Mouse (Mus musculus): Measurements from ENCODE around the gene Zfp982. TPM values are rescaled to one million over a fixed set of nuclear protein-coding genes. Genes with fewer than 3 reads are reported as not detected.
"Not testable (repeated sequence)": the region's sequence is repeated elsewhere in the genome, so short reads cannot be mapped to it uniquely, and the experiment has no call there.

The Zfp982 gene
- polyA plus RNA-seq, 1 experiment from 2014 or later: 0.99 TPM

GRCm38 (mm10) chr4:147509174-147509573 is 17.0 kb downstream of the Zfp982 start:
- ATAC-seq (no peak), DNase-seq (no peak)
- Histone ChIP-seq H3K4me2 (ENCODE audit: low read depth, low read length) (no peak overlapping the region), H3K9me3 (ENCODE audit: low read length) (peaks cover 10% of the 10 kb centered on the region), H3K4me3 (ENCODE audit: low read depth, low read length) (no peak overlapping the region), H3K27ac (ENCODE audit: low read depth) (no peak overlapping the region), H3K27me3 (ENCODE audit: insufficient read depth, low read length) (no peaks in the 10 kb centered on the region), H3K4me1 (ENCODE audit: insufficient read depth) (no peaks in the 10 kb centered on the region), H3K9ac (replicated peaks) (no peak overlapping the region), H3K36me3 (replicated peaks; ENCODE audit: insufficient read depth, low read length) (no peaks in the 10 kb centered on the region)
- no peak for TF ChIP-seq CTCF (IDR thresholded peaks at IDR 0.05; ENCODE audit: low read depth)
- no peak for TF ChIP-seq EP300 (IDR thresholded peaks at IDR 0.05; ENCODE audit: low read depth)
- WGBS (ENCODE audit: insufficient replicate concordance): 75% methylated on average over 2 of the region's 2 CpGs

- WGBS (ENCODE audit: insufficient replicate concordance): 59% methylated on average over 2 of the region's 2 CpGs
- 0 out of 2 replicates have a peak, but pooled peaks have one; percentile 14 for ATAC-seq
- H3K27ac ChIP-seq (ENCODE audit: low read depth): no peak overlapping the region
Observed at GRCm38 (mm10) chr4:147518981-147519380, 26.8 kb downstream of the Zfp982 start.

GRCm38 (mm10) chr4:147520100-147520499 is 27.9 kb downstream of the Zfp982 start:
- no peak for DNase-seq
- Histone ChIP-seq H3K9ac (replicated peaks) (no peak overlapping the region), H3K4me3 (ENCODE audit: low read depth, low read length) (no peak overlapping the region), H3K36me3 (replicated peaks; ENCODE audit: insufficient read depth, low read length) (no peaks in the 10 kb centered on the region), H3K9me3 (ENCODE audit: low read length) (peaks cover 40% of the 10 kb centered on the region), H3K4me2 (ENCODE audit: low read depth, low read length) (no peak overlapping the region), H3K27me3 (ENCODE audit: insufficient read depth, low read length) (no peaks in the 10 kb centered on the region), H3K4me1 (ENCODE audit: insufficient read depth) (no peaks in the 10 kb centered on the region), H3K27ac (ENCODE audit: low read depth) (no peak overlapping the region)
- ATAC-seq: 0 out of 2 replicates have a peak, but pooled peaks have one; percentile 2
- TF ChIP-seq EP300 (IDR thresholded peaks at IDR 0.05; ENCODE audit: low read depth): no peak
- no peak for TF ChIP-seq CTCF (IDR thresholded peaks at IDR 0.05; ENCODE audit: low read depth)

More at GRCm38 (mm10) chr4:147518981-147519380, 26.8 kb downstream of the Zfp982 start:
- no peak overlapping the region for H3K9ac ChIP-seq (replicated peaks)
- peaks cover 36% of the 10 kb centered on the region for H3K9me3 ChIP-seq (ENCODE audit: low read length)
- no peak overlapping the region for H3K4me2 ChIP-seq (ENCODE audit: low read depth, low read length)
- H3K4me1 ChIP-seq (ENCODE audit: insufficient read depth): no peaks in the 10 kb centered on the region
- no peak for DNase-seq
- no peak overlapping the region for H3K4me3 ChIP-seq (ENCODE audit: low read depth, low read length)
- TF ChIP-seq EP300 (IDR thresholded peaks at IDR 0.05; ENCODE audit: low read depth) (no peak), CTCF (IDR thresholded peaks at IDR 0.05; ENCODE audit: low read depth) (no peak)
- no peaks in the 10 kb centered on the region for H3K27me3 ChIP-seq (ENCODE audit: insufficient read depth, low read length)
- H3K36me3 ChIP-seq (replicated peaks; ENCODE audit: insufficient read depth, low read length): no peaks in the 10 kb centered on the region

GRCm38 (mm10) chr4:147525125-147525524 is 32.9 kb downstream of the Zfp982 start:
- H3K9ac ChIP-seq (replicated peaks): no peak overlapping the region
- no peak for ATAC-seq
- H3K27me3 ChIP-seq (ENCODE audit: insufficient read depth, low read length): no peaks in the 10 kb centered on the region
- no peak overlapping the region for H3K4me2 ChIP-seq (ENCODE audit: low read depth, low read length)
- no peak for DNase-seq
- no peak overlapping the region for H3K27ac ChIP-seq (ENCODE audit: low read depth)
- H3K4me1 ChIP-seq (ENCODE audit: insufficient read depth): no peaks in the 10 kb centered on the region
- TF ChIP-seq CTCF (IDR thresholded peaks at IDR 0.05; ENCODE audit: low read depth) (no peak), EP300 (IDR thresholded peaks at IDR 0.05; ENCODE audit: low read depth) (no peak)
- 68% methylated on average over 1 of the region's 1 CpGs for WGBS (ENCODE audit: insufficient replicate concordance)
- H3K4me3 ChIP-seq (ENCODE audit: low read depth, low read length): no peak overlapping the region
- no peaks in the 10 kb centered on the region for H3K36me3 ChIP-seq (replicated peaks; ENCODE audit: insufficient read depth, low read length)
- peaks cover 43% of the 10 kb centered on the region for H3K9me3 ChIP-seq (ENCODE audit: low read length)

- H3K36me3 ChIP-seq (replicated peaks; ENCODE audit: insufficient read depth, low read length): no peaks in the 10 kb centered on the region
- WGBS (ENCODE audit: insufficient replicate concordance): 75% methylated on average over 1 of the region's 1 CpGs
- no peak for DNase-seq
- H3K9me3 ChIP-seq (ENCODE audit: low read length): peaks cover 24% of the 10 kb centered on the region
- H3K4me1 ChIP-seq (ENCODE audit: insufficient read depth): no peaks in the 10 kb centered on the region
- TF ChIP-seq EP300 (IDR thresholded peaks at IDR 0.05; ENCODE audit: low read depth) (no peak), CTCF (IDR thresholded peaks at IDR 0.05; ENCODE audit: low read depth) (0 out of 2 replicates have a peak, but pooled peaks have one; percentile 9)
- no peak overlapping the region for H3K4me3 ChIP-seq (ENCODE audit: low read depth, low read length)
- H3K4me2 ChIP-seq (ENCODE audit: low read depth, low read length): no peak overlapping the region
- no peak overlapping the region for H3K9ac ChIP-seq (replicated peaks)
- H3K27ac ChIP-seq (ENCODE audit: low read depth): no peak overlapping the region
- no peaks in the 10 kb centered on the region for H3K27me3 ChIP-seq (ENCODE audit: insufficient read depth, low read length)
- ATAC-seq: no peak
Observed at GRCm38 (mm10) chr4:147530366-147530765, 38.1 kb downstream of the Zfp982 start.

- not testable (repeated sequence) for DNase-seq; H3K9ac ChIP-seq (replicated peaks); H3K4me2 ChIP-seq (ENCODE audit: low read depth, low read length); ATAC-seq; H3K4me1 ChIP-seq (ENCODE audit: insufficient read depth); H3K27me3 ChIP-seq (ENCODE audit: insufficient read depth, low read length); H3K36me3 ChIP-seq (replicated peaks; ENCODE audit: insufficient read depth, low read length); H3K4me3 ChIP-seq (ENCODE audit: low read depth, low read length); H3K27ac ChIP-seq (ENCODE audit: low read depth)
- H3K9me3 ChIP-seq (ENCODE audit: low read length): peaks cover 12% of the 10 kb centered on the region
Observed at GRCm38 (mm10) chr4:147535916-147536315, 43.7 kb downstream of the Zfp982 start.

- TF ChIP-seq EP300 (IDR thresholded peaks at IDR 0.05; ENCODE audit: low read depth): no peak
- TF ChIP-seq CTCF (IDR thresholded peaks at IDR 0.05; ENCODE audit: low read depth): no peak
- H3K36me3 ChIP-seq (replicated peaks; ENCODE audit: insufficient read depth, low read length): no peaks in the 10 kb centered on the region
- no peak overlapping the region for H3K27ac ChIP-seq (ENCODE audit: low read depth)
- no peak for ATAC-seq
- no peaks in the 10 kb centered on the region for H3K27me3 ChIP-seq (ENCODE audit: insufficient read depth, low read length)
- H3K4me3 ChIP-seq (ENCODE audit: low read depth, low read length): no peak overlapping the region
- DNase-seq: no peak
- H3K9me3 ChIP-seq (ENCODE audit: low read length): peaks cover 14% of the 10 kb centered on the region
- H3K9ac ChIP-seq (replicated peaks): no peak overlapping the region
- H3K4me2 ChIP-seq (ENCODE audit: low read depth, low read length): no peak overlapping the region
- WGBS (ENCODE audit: insufficient replicate concordance): 61% methylated on average over 2 of the region's 2 CpGs
- H3K4me1 ChIP-seq (ENCODE audit: insufficient read depth): no peaks in the 10 kb centered on the region
Observed at GRCm38 (mm10) chr4:147537702-147538101, 45.5 kb downstream of the Zfp982 start.

- H3K4me1 ChIP-seq (ENCODE audit: insufficient read depth); ATAC-seq; H3K36me3 ChIP-seq (replicated peaks; ENCODE audit: insufficient read depth, low read length); DNase-seq; H3K27me3 ChIP-seq (ENCODE audit: insufficient read depth, low read length); H3K4me3 ChIP-seq (ENCODE audit: low read depth, low read length); H3K9ac ChIP-seq (replicated peaks); H3K4me2 ChIP-seq (ENCODE audit: low read depth, low read length); H3K27ac ChIP-seq (ENCODE audit: low read depth): not testable (repeated sequence)
- peaks cover 14% of the 10 kb centered on the region for H3K9me3 ChIP-seq (ENCODE audit: low read length)
- 76% methylated on average over 3 of the region's 3 CpGs for WGBS (ENCODE audit: insufficient replicate concordance)
Observed at GRCm38 (mm10) chr4:147539918-147540317, 47.7 kb downstream of the Zfp982 start, which contains the start of gene Gm16503. Gm16503 (plus strand) TSS chr4:147540218.

All from liver, postnatal 0 days (tissue).